In genomic region chr7:98160041-98160740, GRCm38 (mm10) we compare ENCODE assay signal across 13 mouse cellular contexts. TPM values are rescaled to one million over a fixed set of nuclear protein-coding genes. Genes with fewer than 3 reads are reported as not detected.
DNase-seq lines count a peak whose midpoint lies in the region; ATAC-seq lines count a peak whose summit lies in the region.
"Had no signal": no experiment of that assay in that cellular context is flagged by ENCODE, and none has a peak within 500 bp of the region (broad histone marks: within the 10 kb centered on the region; RNA-seq: fewer than 3 reads in every experiment).

No protein-coding gene starts in this region.

- H3K27me3 ChIP-seq in hindbrain, embryonic 13.5 days = 0 out of 2 replicates have a peak, but pooled peaks cover 2% of the 10 kb centered on the region
- no peaks in the 10 kb centered on the region for H3K27me3 ChIP-seq in hindbrain, embryonic 11.5 days (ENCODE audit: control insufficient read depth, insufficient read depth, low read length)
- no peaks in the 10 kb centered on the region for H3K27me3 ChIP-seq in forebrain, embryonic 16.5 days (replicated peaks; ENCODE audit: control insufficient read depth, insufficient read depth, low read length)

- no peaks in the 10 kb centered on the region for H3K9me3 ChIP-seq in hindbrain, embryonic 13.5 days
- H3K9me3 ChIP-seq in hindbrain, embryonic 11.5 days (ENCODE audit: control insufficient read depth, low read length) = no peaks in the 10 kb centered on the region
- H3K9me3 ChIP-seq in forebrain, embryonic 16.5 days (ENCODE audit: control insufficient read depth, low read length) = no peaks in the 10 kb centered on the region

- DNase-seq in hindbrain, embryonic 11.5 days (ENCODE audit: low spot score) = no peak
- peak; percentile 46 for DNase-seq in adipocyte (ENCODE audit: low spot score)
- peak; percentile 56 for DNase-seq in kidney, postnatal 14 days
- peak; percentile 51 for DNase-seq in lung, postnatal 14 days
- no peak for DNase-seq in yolk sac, embryonic 10.5 days (ENCODE audit: low spot score)
- DNase-seq: cerebellum, postnatal 36 days had no signal

- peaks cover 6% of the 10 kb centered on the region; the same call in 1 of the 2 replicates for H3K36me3 ChIP-seq in hindbrain, embryonic 13.5 days
- H3K36me3 ChIP-seq in hindbrain, embryonic 11.5 days (ENCODE audit: control insufficient read depth, insufficient read depth, low read length) = no peaks in the 10 kb centered on the region
- no peaks in the 10 kb centered on the region for H3K36me3 ChIP-seq in forebrain, embryonic 16.5 days (ENCODE audit: control insufficient read depth, insufficient read depth)

- no peak overlapping the region for H3K4me2 ChIP-seq in hindbrain, embryonic 13.5 days
- no peak overlapping the region for H3K4me2 ChIP-seq in hindbrain, embryonic 11.5 days (replicated peaks; ENCODE audit: low read depth, low read length)
- H3K4me2 ChIP-seq in forebrain, embryonic 16.5 days (ENCODE audit: low read length) = no peak overlapping the region

- 53% methylated on average over 8 of the region's 8 CpGs for WGBS in hindbrain, embryonic 13.5 days
- 62% methylated on average over 8 of the region's 8 CpGs for WGBS in hindbrain, embryonic 11.5 days
- WGBS in forebrain, embryonic 16.5 days = 54% methylated on average over 8 of the region's 8 CpGs

- ATAC-seq in hindbrain, embryonic 13.5 days (ENCODE audit: low FRiP score) = no peak
- no peak for ATAC-seq in hindbrain, embryonic 11.5 days (ENCODE audit: low FRiP score)
- no peak for ATAC-seq in erythroblast, adult 5-6 weeks (replicated peaks; ENCODE audit: low FRiP score, poor library complexity, severe bottlenecking)
- ATAC-seq in forebrain, embryonic 16.5 days = no peak
- ATAC-seq: forebrain, embryonic 14.5 days; inflammation-experienced regulatory T-cells, adult 6 months had no signal

- no peak overlapping the region for H3K4me3 ChIP-seq in hindbrain, embryonic 13.5 days
- no peak overlapping the region for H3K4me3 ChIP-seq in hindbrain, embryonic 11.5 days (ENCODE audit: low read depth, low read length)
- H3K4me3 ChIP-seq in forebrain, embryonic 16.5 days (replicated peaks; ENCODE audit: low read length) = no peak overlapping the region

- no peak overlapping the region for H3K9ac ChIP-seq in hindbrain, embryonic 13.5 days
- H3K9ac ChIP-seq in hindbrain, embryonic 11.5 days (ENCODE audit: low read depth, low read length) = no peak overlapping the region
- no peak overlapping the region for H3K9ac ChIP-seq in forebrain, embryonic 16.5 days (replicated peaks; ENCODE audit: low read depth, low read length)

- 0 out of 2 replicates have a peak overlapping the region, but pooled peaks have one; percentile 12 for H3K27ac ChIP-seq in hindbrain, embryonic 13.5 days
- H3K27ac ChIP-seq in hindbrain, embryonic 11.5 days (ENCODE audit: low read depth, low read length) = no peak overlapping the region
- no peak overlapping the region for H3K27ac ChIP-seq in forebrain, embryonic 16.5 days (ENCODE audit: low read length)
- H3K27ac ChIP-seq: macrophage had no signal

- peaks cover 62% of the 10 kb centered on the region for H3K4me1 ChIP-seq in hindbrain, embryonic 13.5 days (replicated peaks)
- H3K4me1 ChIP-seq in hindbrain, embryonic 11.5 days (replicated peaks; ENCODE audit: control insufficient read depth, insufficient read depth, low read length) = peaks cover 3% of the 10 kb centered on the region; the same call in 1 of the 2 replicates
- H3K4me1 ChIP-seq in forebrain, embryonic 16.5 days (replicated peaks; ENCODE audit: control insufficient read depth, insufficient read depth, low read length) = peaks cover 20% of the 10 kb centered on the region

RNA-seq across cellular contexts. Expression of gene Omp, which starts 14.9 kb away (rescaled TPM):
- 0.30 and 0.49 TPM in 2 replicates for polyA plus RNA-seq in hindbrain, embryonic 13.5 days (2015; fragmentation: Nextera tagmentation; extraction: Ambion mirVana)
- 0.24 and 0.25 TPM in 2 replicates for polyA plus RNA-seq in hindbrain, embryonic 11.5 days (2014; fragmentation: Nextera tagmentation; extraction: Ambion mirVana)
- total RNA-seq in erythroblast, adult 5-6 weeks (2015; ENCODE audit: low replicate concordance) = 4.8 and 5.0 TPM in 2 replicates
- total RNA-seq in erythroblast, adult 5-6 weeks (2017; ENCODE audit: low replicate concordance) = 11.2 and 20.9 TPM in 2 replicates
- 0.66 and 0.84 TPM in 2 replicates for polyA plus RNA-seq in forebrain, embryonic 16.5 days (2015; fragmentation: Nextera tagmentation; extraction: Ambion mirVana)
- polyA plus RNA-seq: inflammation-experienced regulatory T-cells, adult 6 months; macrophage had no signal

RNA-seq across cellular contexts. Expression of gene Capn5, which starts 17.9 kb away (rescaled TPM):
- polyA plus RNA-seq in hindbrain, embryonic 13.5 days (2015; fragmentation: Nextera tagmentation; extraction: Ambion mirVana) = 15.3 and 16.3 TPM in 2 replicates
- 4.8 and 5.3 TPM in 2 replicates for polyA plus RNA-seq in hindbrain, embryonic 11.5 days (2014; fragmentation: Nextera tagmentation; extraction: Ambion mirVana)
- total RNA-seq in erythroblast, adult 5-6 weeks (2015; ENCODE audit: low replicate concordance) = 18.0 and 21.7 TPM in 2 replicates
- total RNA-seq in erythroblast, adult 5-6 weeks (2017; ENCODE audit: low replicate concordance) = 20.1 and 31.3 TPM in 2 replicates
- 17.5 and 18.7 TPM in 2 replicates for polyA plus RNA-seq in forebrain, embryonic 16.5 days (2015; fragmentation: Nextera tagmentation; extraction: Ambion mirVana)

RNA-seq across cellular contexts. Expression of gene B3gnt6, which starts 39.1 kb away (rescaled TPM):
- polyA plus RNA-seq in hindbrain, embryonic 13.5 days (2015; fragmentation: Nextera tagmentation; extraction: Ambion mirVana) = 0.27 TPM in 1 of 2 replicates, not detected in the other
- polyA plus RNA-seq in hindbrain, embryonic 11.5 days (2014; fragmentation: Nextera tagmentation; extraction: Ambion mirVana) = 0.10 and 0.20 TPM in 2 replicates
- total RNA-seq in erythroblast, adult 5-6 weeks (2015; ENCODE audit: low replicate concordance) = not detected in 2 replicates
- total RNA-seq in erythroblast, adult 5-6 weeks (2017; ENCODE audit: low replicate concordance) = not detected in 2 replicates
- polyA plus RNA-seq in forebrain, embryonic 16.5 days (2015; fragmentation: Nextera tagmentation; extraction: Ambion mirVana) = 0.30 and 0.36 TPM in 2 replicates
- total RNA-seq: neutrophil, adult 5-6 weeks had no signal
- polyA plus RNA-seq: macrophage had no signal

RNA-seq across cellular contexts. Expression of gene Myo7a, which starts 40.9 kb away (rescaled TPM):
- 17.3 and 18.4 TPM in 2 replicates for polyA plus RNA-seq in hindbrain, embryonic 13.5 days (2015; fragmentation: Nextera tagmentation; extraction: Ambion mirVana)
- 10.7 and 15.2 TPM in 2 replicates for polyA plus RNA-seq in hindbrain, embryonic 11.5 days (2014; fragmentation: Nextera tagmentation; extraction: Ambion mirVana)
- 4.4 and 12.7 TPM in 2 replicates for total RNA-seq in erythroblast, adult 5-6 weeks (2015; ENCODE audit: low replicate concordance)
- total RNA-seq in erythroblast, adult 5-6 weeks (2017; ENCODE audit: low replicate concordance) = 2.8 and 7.0 TPM in 2 replicates
- polyA plus RNA-seq in forebrain, embryonic 16.5 days (2015; fragmentation: Nextera tagmentation; extraction: Ambion mirVana) = 17.9 and 18.1 TPM in 2 replicates

Comparison
In these comparisons a context has a peak if more than half of its experiments do, and no peak if none do; other contexts are left out.
1. DNase-seq: peak in adipocyte (single experiment), kidney, postnatal 14 days (single experiment) and lung, postnatal 14 days (single experiment); none in hindbrain, embryonic 11.5 days (single experiment) and yolk sac, embryonic 10.5 days (single experiment).